Mouse (Mus musculus) ovary, adult 18-20 months (tissue): ENCODE results near the gene Prl8a8.

Experiments used
- DNase-seq: peaks from one replicate; pipeline ENCODE4 v3.0.0; 2022; ENCODE audit warnings: low spot score, mixed read lengths

Gene Prl8a8

GRCm38 (mm10) chr13:27513117-27513516, at the start of gene Prl8a8:
Gene Prl8a8 (minus strand): TSS chr13:27513217.
- DNase-seq: no peak

GRCm38 (mm10) chr13:27553336-27553735, 40.3 kb upstream of the Prl8a8 start:
- no peak for DNase-seq

GRCm38 (mm10) chr13:27523156-27523555, 10.1 kb upstream of the Prl8a8 start:
- DNase-seq: no peak

- DNase-seq: no peak
Observed at GRCm38 (mm10) chr13:27507645-27508044, 5.4 kb downstream of the Prl8a8 start.
